Mouse (Mus musculus) heart, postnatal 0 days (tissue): ENCODE measurements around the gene Nr2f1.

Source experiments
- CTCF ChIP-seq: IDR thresholded peaks from 2 replicates; pipeline ENCODE4 v1.5.1; 2016; ENCODE audit warnings: antibody characterized with exemption, control low read depth, low read depth
- EP300 ChIP-seq: IDR thresholded peaks from 2 replicates; pipeline ENCODE4 v1.6.1; 2016; ENCODE audit warnings: antibody characterized with exemption, low read depth

GRCm38 (mm10) chr13:78212111-78212510, 12.6 kb upstream of the Nr2f1 start:
- TF ChIP-seq CTCF (no peak), EP300 (no peak)
